Mouse (Mus musculus) C2C12 (cell line): ENCODE measurements around the gene Rfx1. TPM values are rescaled to one million over a fixed set of nuclear protein-coding genes. Genes with fewer than 3 reads are reported as not detected.

ENCODE experiments used
- H3K27me3 ChIP-seq: one replicate; pipeline ENCODE4 v1.6.1; 2011; ENCODE audit not compliant: control insufficient read depth, insufficient read depth, insufficient read length
- H3K36me3 ChIP-seq: one replicate; pipeline ENCODE4 v1.6.1; 2011; ENCODE audit not compliant: control insufficient read depth, insufficient read depth
- H3K4me3 ChIP-seq: one replicate; pipeline ENCODE4 v1.5.1; 2011; ENCODE audit warnings: mild to moderate bottlenecking, control low read depth; ENCODE audit not compliant: poor library complexity, insufficient read depth, severe bottlenecking
- H3K79me2 ChIP-seq: one replicate; pipeline ENCODE4 v1.6.1; 2011; ENCODE audit not compliant: control insufficient read depth, insufficient read depth
- H3K79me3 ChIP-seq: one replicate; pipeline ENCODE4 v1.6.1; 2011; ENCODE audit warnings: low read depth, control low read depth
- H3ac ChIP-seq: one replicate; pipeline ENCODE3; 2011; ENCODE audit warnings: low read depth; ENCODE audit not compliant: control insufficient read depth, insufficient read length
- CEBPB ChIP-seq: IDR thresholded peaks from one replicate; pipeline ENCODE4 v1.6.1; 2011; ENCODE audit warnings: low read depth, mild to moderate bottlenecking, control low read depth, moderate library complexity
- CTCF ChIP-seq: IDR thresholded peaks from one replicate; pipeline ENCODE4 v1.5.1; 2011; ENCODE audit not compliant: control insufficient read depth, insufficient read depth, insufficient read length
- FOSL1 ChIP-seq: IDR thresholded peaks from one replicate; pipeline ENCODE4 v1.8.0; 2011; ENCODE audit warnings: mild to moderate bottlenecking, low read length; ENCODE audit not compliant: poor library complexity, insufficient read depth, severe bottlenecking
- MAX ChIP-seq: IDR thresholded peaks from one replicate; pipeline ENCODE4 v1.6.1; 2011; ENCODE audit warnings: mild to moderate bottlenecking, control low read depth
- MYOD1 ChIP-seq: IDR thresholded peaks from one replicate; pipeline ENCODE4 v1.6.1; 2011; ENCODE audit warnings: low read depth; ENCODE audit not compliant: control insufficient read depth, insufficient read length
- USF1 ChIP-seq: IDR thresholded peaks from one replicate; pipeline ENCODE4 v1.6.1; 2011; ENCODE audit warnings: low read depth, mild to moderate bottlenecking, control low read depth, moderate library complexity
- microRNA-seq: library from miRNA; unstranded; fragments of <30 nt; microRNA quantifications from one replicate; pipeline ENCODE4, GENCODE M21; 2019; ENCODE audit warnings: borderline microRNAs expressed
- polyA plus RNA-seq: library from polyadenylated mRNA; unstranded; fragments of >200 nt; fragmentation: generic; extraction: Trizol; gene quantifications from one replicate; pipeline ENCODE4 v1.2.1, GENCODE M21; 2012; ENCODE audit warnings: missing spikeins

The Rfx1 gene
- polyA plus RNA-seq, 1 experiment: 9.8 TPM

DNA sequence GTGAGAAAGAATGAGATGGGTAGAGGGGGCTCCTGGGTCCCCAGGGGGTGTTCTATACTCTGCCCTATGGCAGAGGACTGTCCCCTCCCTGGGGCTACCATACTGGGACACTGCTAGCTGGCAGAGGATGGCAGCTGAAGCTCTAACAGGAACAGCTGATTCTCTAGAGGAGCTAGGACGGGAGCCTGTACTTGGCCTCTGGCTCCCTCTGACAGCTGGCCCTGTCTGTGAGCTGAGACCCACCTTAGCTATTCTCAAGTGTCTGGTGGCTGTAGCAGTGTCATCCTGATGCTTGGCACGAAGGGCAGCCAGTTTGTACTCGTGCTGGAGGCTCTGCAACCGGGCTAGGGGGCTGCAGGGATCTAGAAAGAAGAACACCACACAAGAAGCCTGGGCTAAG, 74.2 kb downstream of the Rfx1 start:
- TF ChIP-seq MAX (no peak), USF1 (no peak), CTCF (no peak), FOSL1 (no peak), CEBPB (no peak)
- Histone ChIP-seq H3K4me3 (no peak overlapping the region), H3K79me3 (no peaks in the 10 kb centered on the region), H3K36me3 (peaks cover 58% of the 10 kb centered on the region), H3ac (no peak overlapping the region), H3K79me2 (no peaks in the 10 kb centered on the region), H3K27me3 (no peaks in the 10 kb centered on the region)

DNA sequence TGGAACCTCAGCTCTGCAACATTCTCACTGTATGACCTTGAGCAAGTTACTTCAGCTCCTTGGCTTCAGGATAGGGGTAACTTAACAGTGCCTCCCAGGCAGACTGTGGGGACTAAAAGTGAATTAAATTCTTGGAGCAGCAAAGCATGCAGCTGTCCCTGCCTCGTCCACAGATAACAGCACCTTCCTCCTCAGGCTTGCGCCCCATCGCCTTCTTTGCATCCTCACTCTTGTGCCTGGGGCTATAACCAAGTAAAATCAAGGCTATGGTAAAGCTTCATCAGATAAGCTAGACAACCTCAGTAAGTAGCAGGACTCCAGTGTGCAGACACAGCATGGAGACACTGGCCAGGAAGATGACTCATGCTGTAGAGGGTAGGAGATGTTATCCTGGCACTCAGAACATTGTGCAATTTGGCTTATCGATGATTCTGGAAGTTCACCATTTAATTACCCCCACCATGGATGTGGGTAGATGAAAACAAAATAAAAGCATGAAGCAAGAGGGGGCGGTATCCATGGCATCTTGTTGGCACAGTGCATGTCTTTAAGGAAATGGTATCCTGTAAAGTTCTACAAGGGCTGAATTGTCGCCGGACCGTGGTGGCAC, 78.1 kb downstream of the Rfx1 start:
- Histone ChIP-seq H3K27me3 (no peaks in the 10 kb centered on the region), H3ac (no peak overlapping the region), H3K36me3 (peaks cover 27% of the 10 kb centered on the region), H3K79me2 (peaks cover 15% of the 10 kb centered on the region), H3K4me3 (no peak overlapping the region), H3K79me3 (peaks cover 2% of the 10 kb centered on the region)
- peak; percentile 83 for TF ChIP-seq CEBPB
- TF ChIP-seq CTCF: no peak
- TF ChIP-seq MYOD1: peak; percentile 11

Small RNA genes lying within 50 kb of the gene (microRNA-seq; reads per million reads assigned to microRNA genes)
- not detected for gene Mir709

Other genes with a start within 250 kb of the Rfx1 start
- gene Adgrl1, start 166.7 kb upstream of the Rfx1 start, polyA plus RNA-seq: 16.6 TPM
- 0.08 TPM for gene Gm10644, start 111.6 kb upstream of the Rfx1 start, polyA plus RNA-seq
- 140 TPM for gene Asf1b, start 111.3 kb upstream of the Rfx1 start, polyA plus RNA-seq
- gene Prkaca, start 93.8 kb upstream of the Rfx1 start, polyA plus RNA-seq: 75.1 TPM
- 69.7 TPM for gene Samd1, start 69.2 kb upstream of the Rfx1 start, polyA plus RNA-seq
- 0.12 TPM for gene 1700067K01Rik, start 65.3 kb upstream of the Rfx1 start, polyA plus RNA-seq
- gene 2210011C24Rik, start 54.7 kb upstream of the Rfx1 start, polyA plus RNA-seq: 1.5 TPM
- 3.5 TPM for gene Palm3, start 45.4 kb upstream of the Rfx1 start, polyA plus RNA-seq
- gene Il27ra, start 24.2 kb upstream of the Rfx1 start, polyA plus RNA-seq: 0.49 TPM
- not detected for gene Rln3, start 21.8 kb upstream of the Rfx1 start, polyA plus RNA-seq
- 0.49 TPM for gene Gm10643, start 1.7 kb upstream of the Rfx1 start, polyA plus RNA-seq
- gene Dcaf15, start 37.9 kb downstream of the Rfx1 start, polyA plus RNA-seq: 45.2 TPM
- gene Podnl1, start 59.2 kb downstream of the Rfx1 start, polyA plus RNA-seq: 10.3 TPM
- 25.2 TPM for gene Cc2d1a, start 81.1 kb downstream of the Rfx1 start, polyA plus RNA-seq
- gene 4930432K21Rik, start 81.2 kb downstream of the Rfx1 start, polyA plus RNA-seq: 0.61 TPM
- gene Nanos3, start 118.4 kb downstream of the Rfx1 start, polyA plus RNA-seq: 1.1 TPM
- 10.1 TPM for gene Zswim4, start 170.2 kb downstream of the Rfx1 start, polyA plus RNA-seq
- gene D8Ertd738e, start 182.9 kb downstream of the Rfx1 start, polyA plus RNA-seq: 281 TPM
- gene Mri1, start 190.5 kb downstream of the Rfx1 start, polyA plus RNA-seq: 23.2 TPM
- 16.1 TPM for gene Ccdc130, start 203.5 kb downstream of the Rfx1 start, polyA plus RNA-seq